24 mouse cellular contexts compared by ENCODE assay signal in genomic region chr16:97158279-97158678, GRCm38 (mm10). TPM values are rescaled to one million over a fixed set of nuclear protein-coding genes. Genes with fewer than 3 reads are reported as not detected.
DNase-seq lines count a peak whose midpoint lies in the region; ATAC-seq and TF ChIP-seq lines count a peak whose summit lies in the region.
"Had no signal": no experiment of that assay in that cellular context is flagged by ENCODE, and none has a peak within 500 bp of the region (broad histone marks: within the 10 kb centered on the region; RNA-seq: fewer than 3 reads in every experiment).

No protein-coding gene starts in this region.

- ATAC-seq in midbrain, embryonic 14.5 days (ENCODE audit: low FRiP score, low TSS enrichment), result no peak
- ATAC-seq in midbrain, embryonic 15.5 days (replicated peaks), result no peak
- ATAC-seq: forebrain, embryonic 14.5 days; intestine, embryonic 15.5 days had no signal

- no peaks in the 10 kb centered on the region for H3K9me3 ChIP-seq in midbrain, embryonic 14.5 days (ENCODE audit: control insufficient read depth, low read length)
- no peaks in the 10 kb centered on the region for H3K9me3 ChIP-seq in midbrain, embryonic 15.5 days
- H3K9me3 ChIP-seq in ES-E14 (ENCODE audit: control insufficient read depth, insufficient read depth, low read depth, low read length), result no peaks in the 10 kb centered on the region
- H3K9me3 ChIP-seq: embryonic facial prominence, embryonic 15.5 days; forebrain, embryonic 10.5 days; heart, embryonic 15.5 days; hindbrain, embryonic 10.5 days; intestine, embryonic 15.5 days had no signal

- no peaks in the 10 kb centered on the region for H3K36me3 ChIP-seq in midbrain, embryonic 14.5 days (ENCODE audit: control insufficient read depth, insufficient read depth, low read length)
- H3K36me3 ChIP-seq in midbrain, embryonic 15.5 days (replicated peaks), result no peaks in the 10 kb centered on the region
- H3K36me3 ChIP-seq in ES-E14 (ENCODE audit: control insufficient read depth, insufficient read depth, low read length, poor library complexity, severe bottlenecking), result no peaks in the 10 kb centered on the region
- H3K36me3 ChIP-seq: embryonic facial prominence, embryonic 15.5 days; forebrain, embryonic 10.5 days; heart, embryonic 15.5 days; hindbrain, embryonic 10.5 days; intestine, embryonic 15.5 days had no signal

- H3K27ac ChIP-seq in midbrain, embryonic 14.5 days (replicated peaks; ENCODE audit: low read depth, low read length), result 0 out of 2 replicates have a peak overlapping the region, but pooled peaks have one; percentile 10
- H3K27ac ChIP-seq in midbrain, embryonic 15.5 days, result no peak overlapping the region
- no peak overlapping the region for H3K27ac ChIP-seq in ES-E14 (ENCODE audit: insufficient read depth, low read depth, low read length, poor library complexity, severe bottlenecking)
- H3K27ac ChIP-seq: embryonic facial prominence, embryonic 15.5 days; forebrain, embryonic 10.5 days; heart, adult 2 months; heart, embryonic 15.5 days; hindbrain, embryonic 10.5 days; hindbrain, embryonic 14.5 days; intestine, embryonic 15.5 days had no signal

- in situ Hi-C loops in ES-E14 (cut with MboI; ENCODE audit: low sequenced_read_pairs in 2 of 2, unreplicated experiment in 2 of 2), result no loop called here

- H3K4me3 ChIP-seq in midbrain, embryonic 14.5 days (replicated peaks; ENCODE audit: low read depth, low read length), result no peak overlapping the region
- no peak overlapping the region for H3K4me3 ChIP-seq in midbrain, embryonic 15.5 days
- no peak overlapping the region for H3K4me3 ChIP-seq in ES-E14 (ENCODE audit: insufficient read depth in 1 of 2, low read depth in 1 of 2, low read length in 2 of 2, poor library complexity in 1 of 2, severe bottlenecking in 1 of 2)
- H3K4me3 ChIP-seq: embryonic facial prominence, embryonic 15.5 days; erythroblast, embryonic 14.5 days; forebrain, embryonic 10.5 days; heart, adult 2 months; heart, embryonic 15.5 days; hindbrain, embryonic 10.5 days; intestine, embryonic 15.5 days had no signal

- H3K4me2 ChIP-seq in midbrain, embryonic 14.5 days (ENCODE audit: low read length), result no peak overlapping the region
- no peak overlapping the region for H3K4me2 ChIP-seq in midbrain, embryonic 15.5 days
- H3K4me2 ChIP-seq: embryonic facial prominence, embryonic 15.5 days; heart, embryonic 11.5 days; heart, embryonic 15.5 days; hindbrain, embryonic 14.5 days; intestine, embryonic 15.5 days had no signal

- H3K9ac ChIP-seq in midbrain, embryonic 14.5 days (replicated peaks; ENCODE audit: low read length), result no peak overlapping the region
- no peak overlapping the region for H3K9ac ChIP-seq in midbrain, embryonic 15.5 days
- H3K9ac ChIP-seq in ES-E14 (ENCODE audit: insufficient read depth, low read depth, low read length, poor library complexity, severe bottlenecking), result no peak overlapping the region
- H3K9ac ChIP-seq: embryonic facial prominence, embryonic 15.5 days; heart, embryonic 15.5 days; hindbrain, embryonic 14.5 days; intestine, embryonic 15.5 days had no signal

- DNase-seq in midbrain, embryonic 14.5 days, result no peak
- DNase-seq in ES-E14 (ENCODE audit: low read depth, low spot score), result no peak
- peak; percentile 61 for DNase-seq in brain, adult 2 months (ENCODE audit: low read depth, low spot score)
- no peak for DNase-seq in cerebellum, adult 11 months
- DNase-seq in thymus, adult 18-20 months, result no peak
- DNase-seq in kidney, adult 11 months, result no peak
- DNase-seq: adrenal gland, postnatal 10 days; cerebellum, adult 8-10 months; cerebellum, postnatal 14 days; embryo, embryonic 11 days; gastrocnemius, postnatal 10 days; heart, adult 2 months; heart, postnatal 14 days had no signal

- H3K4me1 ChIP-seq in midbrain, embryonic 14.5 days (ENCODE audit: control insufficient read depth, insufficient read depth, low read length), result peaks cover 25% of the 10 kb centered on the region
- peaks cover 38% of the 10 kb centered on the region for H3K4me1 ChIP-seq in midbrain, embryonic 15.5 days
- no peaks in the 10 kb centered on the region for H3K4me1 ChIP-seq in ES-E14 (ENCODE audit: control insufficient read depth in 2 of 2, insufficient read depth in 2 of 2, low read length in 2 of 2, poor library complexity in 1 of 2)
- H3K4me1 ChIP-seq: embryonic facial prominence, embryonic 15.5 days; forebrain, embryonic 10.5 days; heart, embryonic 15.5 days; hindbrain, embryonic 10.5 days; intestine, embryonic 15.5 days had no signal

- H3K27me3 ChIP-seq in midbrain, embryonic 14.5 days (ENCODE audit: control insufficient read depth, insufficient read depth, low read length), result no peaks in the 10 kb centered on the region
- no peaks in the 10 kb centered on the region for H3K27me3 ChIP-seq in midbrain, embryonic 15.5 days (replicated peaks)
- H3K27me3 ChIP-seq: heart, embryonic 15.5 days; intestine, embryonic 15.5 days had no signal

- 13% methylated on average over 4 of the region's 4 CpGs for whole genome bisulfite sequencing in midbrain, embryonic 14.5 days
- whole genome bisulfite sequencing in midbrain, embryonic 15.5 days, result 18% methylated on average over 4 of the region's 4 CpGs

TF ChIP-seq in ES-E14, 5 proteins besides CTCF, POLR2A, EP300 and RAD21:
- TF ChIP-seq MAFK (IDR thresholded peaks at IDR 0.05; ENCODE audit: insufficient read depth, low read depth, low read length), result 0 out of 2 replicates have a peak, but pooled peaks have one; percentile 47
- no peak for TF ChIP-seq HCFC1 (IDR thresholded peaks at IDR 0.05; ENCODE audit: borderline replicate concordance, insufficient read depth, low read length)
- no peak for TF ChIP-seq ZNF384 (IDR thresholded peaks at IDR 0.05; ENCODE audit: low read depth, low read length)

RNA-seq across cellular contexts. Expression of gene Dscam, which starts 12.3 kb away (rescaled TPM):
- polyA plus RNA-seq in midbrain, embryonic 14.5 days (2014; fragmentation: Nextera tagmentation; extraction: Ambion mirVana), result 24.4 and 24.7 TPM in 2 replicates
- polyA plus RNA-seq in midbrain, embryonic 15.5 days (2015; fragmentation: Nextera tagmentation; extraction: Ambion mirVana), result 16.2 and 16.9 TPM in 2 replicates
- total RNA-seq in ES-E14 (2012; rRNA removed), result 0.04 and 0.26 TPM in 2 replicates
- total RNA-seq: heart, adult 2 months had no signal
- polyA plus RNA-seq: C2C12; erythroblast, embryonic 14.5 days; heart, embryonic 15.5 days had no signal
